Mouse (Mus musculus): Measurements from ENCODE around the gene Tyw1.

GRCm38 (mm10) chr5:130273046-130273445, 17.6 kb downstream of the Tyw1 start:
- TF ChIP-seq CTCF (IDR thresholded peaks at IDR 0.05) (no peak), EP300 (IDR thresholded peaks at IDR 0.05; ENCODE audit: insufficient read depth, low read depth, low read length) (no peak), POLR2A (IDR thresholded peaks at IDR 0.05; ENCODE audit: insufficient read depth, low read depth, low read length) (no peak)
